Mouse (Mus musculus) hindbrain, embryonic 15.5 days (tissue): ENCODE data around the gene Gabrb1. TPM values are rescaled to one million over a fixed set of nuclear protein-coding genes. Genes with fewer than 3 reads are reported as not detected.
A peak's percentile ranks its signal among the peaks of the same experiment; 100 is the strongest.

ENCODE experiments used
- ATAC-seq: fragments of 200-750 bp; cut with Nextera tagmentation; 2 replicates; pipeline ENCODE4 v1.8.0; 2017; ENCODE audit warnings: low read depth, moderate number of reproducible peaks, moderate TSS enrichment; ENCODE audit not compliant: low FRiP score
- H3K27ac ChIP-seq: fragments of 300-500 bp; sonication (generic); replicated peaks from 2 replicates; pipeline ENCODE4 v1.5.1; 2015; ENCODE audit warnings: mild to moderate bottlenecking, inconsistent platforms
- H3K27me3 ChIP-seq: fragments of 300-500 bp; sonication (generic); 2 replicates; pipeline ENCODE4 v1.6.1; 2015; ENCODE audit warnings: control low read depth, inconsistent platforms
- H3K36me3 ChIP-seq: fragments of 300-500 bp; sonication (generic); 2 replicates; pipeline ENCODE4 v1.6.1; 2015; ENCODE audit warnings: control low read depth, inconsistent platforms
- H3K4me1 ChIP-seq: fragments of 300-500 bp; sonication (generic); replicated peaks from 2 replicates; pipeline ENCODE4 v1.6.1; 2015; ENCODE audit warnings: control low read depth, inconsistent platforms
- H3K4me2 ChIP-seq: fragments of 300-500 bp; sonication (generic); 2 replicates; pipeline ENCODE4 v1.6.1; 2015; ENCODE audit warnings: moderate library complexity, mild to moderate bottlenecking, inconsistent platforms
- H3K4me3 ChIP-seq: fragments of 300-500 bp; sonication (generic); 2 replicates; pipeline ENCODE4 v1.5.1; 2015; ENCODE audit warnings: mild to moderate bottlenecking, inconsistent platforms
- H3K9ac ChIP-seq: fragments of 300-500 bp; sonication (generic); 2 replicates; pipeline ENCODE4 v1.6.1; 2015; ENCODE audit warnings: inconsistent platforms
- H3K9me3 ChIP-seq: fragments of 300-500 bp; sonication (generic); 2 replicates; pipeline ENCODE4 v1.6.1; 2016; ENCODE audit warnings: control low read depth, inconsistent platforms
- WGBS: fragments of 180-500 bp; shearing (Covaris S2); methylation state at CpG from one replicate; pipeline ENCODE4 v1.1.7; 2015; 5-methylcytosine and 5-hydroxymethylcytosine counted together
- polyA plus RNA-seq: library from polyadenylated mRNA; unstranded; fragments of >200 nt; fragmentation: Nextera tagmentation; extraction: Ambion mirVana; gene quantifications from 2 replicates; pipeline ENCODE4 v1.2.1, GENCODE M21; 2015

Gene Gabrb1
- polyA plus RNA-seq, 1 experiment from 2014 or later: 32.0 TPM

DNA sequence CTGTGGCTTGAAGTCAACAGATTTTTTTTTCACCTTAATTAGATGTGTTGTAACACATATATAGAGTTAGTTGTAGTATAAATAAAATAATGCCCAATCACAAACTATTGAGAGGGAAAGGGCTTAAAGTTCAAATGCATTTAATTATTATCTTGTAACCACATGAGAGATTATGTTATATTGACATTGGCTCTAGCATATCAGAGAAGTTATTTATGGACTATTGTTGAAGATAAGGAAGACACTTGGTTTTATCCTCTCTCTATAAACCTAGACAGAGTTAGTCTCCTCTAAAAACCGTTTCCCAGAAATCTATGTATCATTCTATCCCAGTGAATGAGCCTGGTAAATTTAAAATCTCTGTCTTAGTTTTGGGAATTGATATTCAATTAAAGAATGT lies 515.6 kb downstream of the Gabrb1 start:
- no peaks in the 10 kb centered on the region for H3K27me3 ChIP-seq
- no peak for ATAC-seq

DNA sequence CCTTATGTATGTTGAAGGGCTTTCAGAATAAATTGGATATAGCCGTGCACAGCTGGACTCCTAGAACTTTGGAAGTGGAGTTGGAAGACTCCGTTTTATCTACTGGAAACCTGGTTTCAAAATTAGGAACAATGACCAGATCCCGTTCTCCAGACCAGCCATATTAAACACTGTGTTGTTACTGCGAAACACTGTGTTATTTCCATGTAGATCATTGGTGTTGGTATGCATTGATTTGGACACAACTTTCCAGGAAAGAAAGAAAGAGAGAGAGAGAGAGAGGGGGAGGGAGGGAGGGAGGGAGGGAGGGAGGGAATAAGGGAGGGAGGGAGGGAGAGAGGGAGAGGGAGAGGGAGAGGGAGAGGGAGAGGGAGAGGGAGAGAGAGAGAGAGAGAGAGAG lies 517.1 kb downstream of the Gabrb1 start:
- Histone ChIP-seq H3K4me2 (peak overlapping the region; percentile 31; the same call in 1 of the 2 replicates), H3K4me1 (peaks cover 8% of the 10 kb centered on the region), H3K27ac (no peak overlapping the region), H3K9me3 (no peaks in the 10 kb centered on the region), H3K9ac (no peak overlapping the region), H3K4me3 (no peak overlapping the region), H3K36me3 (no peaks in the 10 kb centered on the region), H3K27me3 (no peaks in the 10 kb centered on the region)
- 71% methylated on average over 4 of the region's 4 CpGs for WGBS
- ATAC-seq: no peak

More for the DNA sequence above, 515.6 kb downstream of the Gabrb1 start:
- no peak overlapping the region for H3K4me3 ChIP-seq
- no peak overlapping the region for H3K4me2 ChIP-seq
- no peaks in the 10 kb centered on the region for H3K36me3 ChIP-seq
- no peak overlapping the region for H3K27ac ChIP-seq
- WGBS: 83% methylated on average over 1 of the region's 1 CpGs
- no peak overlapping the region for H3K9ac ChIP-seq
- no peaks in the 10 kb centered on the region for H3K9me3 ChIP-seq
- H3K4me1 ChIP-seq: peaks cover 8% of the 10 kb centered on the region

DNA sequence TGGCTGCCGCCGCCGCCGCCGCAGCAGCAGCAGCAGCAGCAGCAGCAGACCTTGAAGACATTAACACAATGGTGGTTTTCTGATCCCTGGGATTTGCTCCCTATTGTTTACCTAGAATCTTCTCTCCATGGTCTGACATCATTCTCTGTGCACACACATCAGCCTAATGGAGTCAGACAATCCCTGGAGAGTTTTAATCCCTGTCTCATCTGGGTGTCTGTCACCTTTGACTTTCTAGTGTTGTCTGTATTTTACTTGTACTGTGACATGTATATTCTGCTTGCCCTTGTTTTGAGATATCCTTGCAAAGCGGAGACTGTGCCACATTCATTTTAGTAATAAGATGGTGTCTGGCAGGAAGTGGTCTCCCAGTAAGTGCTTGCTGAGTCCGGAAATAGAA lies 517.6 kb downstream of the Gabrb1 start:
- Histone ChIP-seq H3K27me3 (no peaks in the 10 kb centered on the region), H3K4me1 (peaks cover 8% of the 10 kb centered on the region), H3K27ac (peak overlapping the region; percentile 72), H3K36me3 (no peaks in the 10 kb centered on the region), H3K9me3 (no peaks in the 10 kb centered on the region), H3K4me2 (peak overlapping the region; percentile 31; the same call in 1 of the 2 replicates), H3K4me3 (peak overlapping the region; percentile 2; the same call in 1 of the 2 replicates), H3K9ac (0 out of 2 replicates have a peak overlapping the region, but pooled peaks have one; percentile 11)
- ATAC-seq: peak; percentile 59; the same call in 1 of the 2 replicates
- 11% methylated on average over 7 of the region's 7 CpGs for WGBS

DNA sequence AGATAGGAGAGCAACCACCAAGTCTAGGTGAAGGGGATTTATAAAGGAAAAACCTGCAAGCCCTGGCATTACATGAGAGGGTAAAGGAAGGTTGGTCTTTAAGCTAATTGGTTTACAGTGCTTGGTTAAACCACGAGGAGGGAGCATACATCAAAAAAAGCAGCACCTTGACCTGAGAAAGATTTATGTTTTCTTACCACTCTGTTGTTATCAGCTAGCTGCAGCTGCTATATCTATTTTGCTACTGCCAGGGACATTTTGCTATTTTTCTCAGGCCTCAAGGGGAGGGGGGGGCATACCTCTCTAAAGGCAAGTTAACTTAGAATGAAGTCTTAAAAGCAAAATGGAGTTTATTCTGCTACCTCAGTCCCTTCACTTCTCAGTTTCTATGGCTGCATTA lies 523.3 kb downstream of the Gabrb1 start:
- no peaks in the 10 kb centered on the region for H3K9me3 ChIP-seq
- H3K4me2 ChIP-seq: no peak overlapping the region
- no peaks in the 10 kb centered on the region for H3K36me3 ChIP-seq
- no peak for ATAC-seq
- H3K27ac ChIP-seq: no peak overlapping the region
- H3K4me1 ChIP-seq: no peaks in the 10 kb centered on the region
- no peak overlapping the region for H3K9ac ChIP-seq
- WGBS: 74% methylated on average over 1 of the region's 1 CpGs
- no peaks in the 10 kb centered on the region for H3K27me3 ChIP-seq
- H3K4me3 ChIP-seq: no peak overlapping the region

DNA sequence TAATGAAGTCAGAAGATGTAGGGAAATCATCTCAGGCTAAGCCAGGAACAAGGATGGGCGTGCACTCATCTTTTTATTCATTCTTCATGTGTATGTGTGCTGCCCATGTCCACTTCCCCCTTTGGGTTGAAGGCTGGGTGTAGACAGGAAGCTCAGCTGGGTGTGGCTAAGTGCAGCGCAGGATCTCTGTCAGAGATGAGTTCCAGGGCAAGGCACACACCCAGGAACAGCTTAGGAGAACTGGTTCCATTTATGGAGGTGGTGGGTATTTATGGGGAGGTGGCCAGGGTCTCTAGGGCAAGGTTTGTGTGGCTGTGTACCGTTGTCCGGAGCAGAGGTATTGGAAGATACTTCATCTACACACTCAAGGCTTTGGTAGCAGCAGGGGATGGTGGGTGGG lies 524.9 kb downstream of the Gabrb1 start:
- H3K27me3 ChIP-seq: no peaks in the 10 kb centered on the region
- no peak for ATAC-seq
- WGBS: 87% methylated on average over 4 of the region's 4 CpGs
- no peak overlapping the region for H3K4me2 ChIP-seq
- H3K27ac ChIP-seq: no peak overlapping the region
- no peaks in the 10 kb centered on the region for H3K36me3 ChIP-seq
- no peak overlapping the region for H3K4me3 ChIP-seq
- no peaks in the 10 kb centered on the region for H3K9me3 ChIP-seq
- H3K4me1 ChIP-seq: no peaks in the 10 kb centered on the region
- H3K9ac ChIP-seq: no peak overlapping the region

DNA sequence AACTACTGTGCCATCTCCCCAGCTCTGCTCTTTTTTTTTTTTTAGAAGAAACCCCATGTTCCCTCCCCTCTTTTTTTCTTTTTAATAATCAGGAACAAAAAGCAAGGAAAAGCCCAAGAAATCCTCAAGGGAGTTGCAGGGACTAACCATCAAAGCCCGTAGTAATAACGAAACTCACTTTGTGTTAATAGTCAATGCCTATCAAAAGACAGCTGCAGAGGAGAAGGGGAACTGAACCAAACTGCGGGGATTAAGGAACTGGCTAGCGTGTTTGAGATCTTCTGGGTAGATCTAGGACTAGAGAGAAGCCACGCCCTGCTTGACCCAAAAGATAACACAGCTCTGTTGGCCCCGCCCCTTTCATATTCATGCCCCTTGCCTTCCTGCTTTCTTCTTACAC lies 526.0 kb downstream of the Gabrb1 start:
- no peaks in the 10 kb centered on the region for H3K27me3 ChIP-seq
- no peak for ATAC-seq
- no peaks in the 10 kb centered on the region for H3K36me3 ChIP-seq
- no peak overlapping the region for H3K9ac ChIP-seq
- no peak overlapping the region for H3K4me2 ChIP-seq
- no peak overlapping the region for H3K27ac ChIP-seq
- H3K4me1 ChIP-seq: no peaks in the 10 kb centered on the region
- 88% methylated on average over 6 of the region's 6 CpGs for WGBS
- H3K9me3 ChIP-seq: no peaks in the 10 kb centered on the region
- no peak overlapping the region for H3K4me3 ChIP-seq

DNA sequence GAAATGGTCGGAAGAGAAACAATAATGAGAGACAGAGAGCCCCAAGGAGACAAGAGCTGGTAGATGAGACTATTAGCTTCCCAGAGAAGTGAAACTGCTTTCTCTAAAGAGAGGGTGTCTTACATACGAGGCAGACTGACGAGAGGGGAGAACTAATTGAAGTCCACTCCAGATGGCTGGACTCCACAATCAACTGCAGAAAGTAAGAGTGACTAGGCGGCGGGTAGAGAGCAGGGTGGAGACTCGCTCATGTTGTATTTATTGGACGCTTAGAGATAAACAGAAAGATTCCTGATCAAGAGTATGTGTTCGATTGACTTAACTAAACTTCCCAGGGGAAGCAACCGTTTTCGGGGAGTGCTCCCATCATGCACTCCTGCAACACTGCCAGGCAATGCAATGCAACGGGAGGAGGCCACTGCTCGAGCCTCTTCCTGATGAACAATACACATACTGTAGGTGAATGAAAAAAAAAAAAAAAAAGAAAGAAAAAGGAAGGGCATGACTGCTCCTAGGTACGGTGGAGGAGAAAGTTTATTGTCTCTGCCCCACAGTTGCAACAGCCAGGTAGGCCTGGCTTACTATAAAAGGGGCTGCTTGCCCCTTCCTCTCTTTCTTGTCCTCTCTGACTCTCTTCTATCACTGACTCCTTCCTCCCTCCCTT lies 526.7 kb downstream of the Gabrb1 start:
- Histone ChIP-seq H3K4me1 (no peaks in the 10 kb centered on the region), H3K4me3 (no peak overlapping the region), H3K27ac (no peak overlapping the region), H3K4me2 (no peak overlapping the region), H3K27me3 (no peaks in the 10 kb centered on the region), H3K9me3 (no peaks in the 10 kb centered on the region), H3K36me3 (no peaks in the 10 kb centered on the region), H3K9ac (no peak overlapping the region)
- no peak for ATAC-seq
- WGBS: 87% methylated on average over 13 of the region's 13 CpGs

DNA sequence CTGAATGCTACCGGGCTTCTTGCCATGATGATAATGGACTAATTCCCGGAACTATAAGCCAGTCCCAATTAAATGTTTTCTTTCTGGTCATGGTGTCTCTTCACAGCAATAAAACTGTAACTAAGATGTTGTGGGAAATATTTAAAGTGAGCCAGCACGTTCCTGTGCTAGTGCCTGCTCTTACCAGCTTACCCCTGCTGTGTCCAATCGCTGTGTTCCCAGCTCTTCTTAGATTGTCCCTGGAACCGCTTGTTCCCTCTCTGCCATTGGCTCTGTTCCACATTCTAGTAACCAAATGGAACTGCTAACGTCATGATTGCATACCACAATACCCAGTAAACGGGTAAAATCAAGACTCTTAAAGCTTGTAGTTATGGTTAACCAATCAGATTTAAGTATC lies 533.2 kb downstream of the Gabrb1 start:
- Histone ChIP-seq H3K27ac (no peak overlapping the region), H3K4me1 (no peaks in the 10 kb centered on the region), H3K36me3 (no peaks in the 10 kb centered on the region), H3K9me3 (no peaks in the 10 kb centered on the region), H3K4me3 (no peak overlapping the region), H3K4me2 (no peak overlapping the region), H3K9ac (no peak overlapping the region), H3K27me3 (no peaks in the 10 kb centered on the region)
- 77% methylated on average over 7 of the region's 7 CpGs for WGBS
- ATAC-seq: no peak

DNA sequence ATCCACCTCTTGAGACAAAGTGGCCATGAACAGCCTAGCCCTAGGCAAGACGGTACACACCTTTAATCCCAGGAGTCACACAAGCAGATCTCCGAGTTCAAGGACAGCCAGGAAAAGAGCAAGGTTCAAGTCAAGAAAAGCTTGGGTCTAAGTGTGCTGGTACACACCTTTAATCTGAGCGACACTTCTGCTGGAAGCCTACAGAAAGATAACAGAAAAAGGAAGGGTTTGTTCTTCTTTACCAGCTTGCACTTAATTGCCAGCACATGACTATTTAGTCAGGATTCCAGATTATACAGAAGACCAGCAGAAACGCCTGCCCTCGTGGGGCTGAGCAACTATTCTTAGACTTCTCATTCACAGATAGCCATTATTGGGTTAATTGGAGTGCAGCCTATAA lies 534.0 kb downstream of the Gabrb1 start:
- H3K9ac ChIP-seq: no peak overlapping the region
- H3K27ac ChIP-seq: no peak overlapping the region
- H3K36me3 ChIP-seq: no peaks in the 10 kb centered on the region
- H3K27me3 ChIP-seq: no peaks in the 10 kb centered on the region
- no peak overlapping the region for H3K4me2 ChIP-seq
- ATAC-seq: no peak
- no peak overlapping the region for H3K4me3 ChIP-seq
- WGBS: 93% methylated on average over 5 of the region's 5 CpGs
- no peaks in the 10 kb centered on the region for H3K4me1 ChIP-seq
- no peaks in the 10 kb centered on the region for H3K9me3 ChIP-seq

DNA sequence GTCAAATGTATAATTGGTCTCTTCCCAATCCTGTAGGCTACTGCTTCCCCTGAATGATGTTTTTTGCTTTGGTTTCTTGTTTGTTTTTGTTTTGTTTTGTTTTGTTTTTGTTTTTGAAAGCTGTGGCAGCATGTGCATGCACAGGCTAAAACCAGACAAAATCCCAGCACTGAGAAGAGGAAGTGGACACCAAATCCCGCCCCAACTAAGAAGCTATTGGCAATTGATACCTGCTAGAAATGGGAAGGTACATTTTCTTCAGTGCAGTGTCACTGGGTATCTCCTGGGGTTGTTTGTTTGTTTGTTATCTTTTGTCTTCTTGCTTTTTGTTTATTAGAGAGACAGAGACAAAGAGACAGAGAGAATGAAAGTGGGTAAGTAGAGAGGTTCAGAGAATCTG lies 537.5 kb downstream of the Gabrb1 start:
- no peaks in the 10 kb centered on the region for H3K36me3 ChIP-seq
- no peak for ATAC-seq
- no peak overlapping the region for H3K9ac ChIP-seq
- H3K4me1 ChIP-seq: no peaks in the 10 kb centered on the region
- no peak overlapping the region for H3K4me2 ChIP-seq
- no peak overlapping the region for H3K4me3 ChIP-seq
- H3K27ac ChIP-seq: no peak overlapping the region
- WGBS: 93% methylated on average over 1 of the region's 1 CpGs
- no peaks in the 10 kb centered on the region for H3K27me3 ChIP-seq
- no peaks in the 10 kb centered on the region for H3K9me3 ChIP-seq

Other genes starting within 250 kb of the Gabrb1 start
- gene Cox7b2, start 109.9 kb upstream of the Gabrb1 start, polyA plus RNA-seq: 0.41 and 1.1 TPM in 2 replicates
- 19.5 and 19.7 TPM in 2 replicates for gene Gabra4, start 195 bp downstream of the Gabrb1 start, polyA plus RNA-seq